Mouse (Mus musculus) limb, embryonic 14.5 days (tissue): ENCODE data around the gene Mon2. TPM values are rescaled to one million over a fixed set of nuclear protein-coding genes. Genes with fewer than 3 reads are reported as not detected.

Experiments
- ATAC-seq: fragments of 200-750 bp; cut with Nextera tagmentation; 2 replicates; pipeline ENCODE4 v1.8.0; 2017; ENCODE audit warnings: low read depth, moderate number of reproducible peaks, moderate TSS enrichment; ENCODE audit not compliant: low FRiP score
- DNase-seq: peaks from one replicate; pipeline ENCODE4 v3.0.0-alpha.2; 2015; ENCODE audit warnings: low spot score
- H3K27ac ChIP-seq: fragments of 300-500 bp; sonication (generic); replicated peaks from 2 replicates; pipeline ENCODE4 v1.5.1; 2014; ENCODE audit warnings: low read depth, mild to moderate bottlenecking, low read length, moderate library complexity, mixed read lengths
- H3K27me3 ChIP-seq: fragments of 300-500 bp; sonication (generic); 2 replicates; pipeline ENCODE4 v1.6.1; 2014; ENCODE audit warnings: low read length, mixed read lengths; ENCODE audit not compliant: control insufficient read depth, insufficient read depth
- H3K36me3 ChIP-seq: fragments of 300-500 bp; sonication (generic); 2 replicates; pipeline ENCODE4 v1.6.1; 2014; ENCODE audit warnings: mild to moderate bottlenecking, low read length, moderate library complexity, mixed read lengths; ENCODE audit not compliant: control insufficient read depth, insufficient read depth
- H3K4me1 ChIP-seq: fragments of 300-500 bp; sonication (generic); 2 replicates; pipeline ENCODE4 v1.6.1; 2014; ENCODE audit warnings: antibody characterized with exemption, low read length, mixed read lengths; ENCODE audit not compliant: control insufficient read depth, insufficient read depth
- H3K4me2 ChIP-seq: fragments of 300-500 bp; sonication (generic); replicated peaks from 2 replicates; pipeline ENCODE4 v1.6.1; 2014; ENCODE audit warnings: low read depth, mild to moderate bottlenecking, low read length, moderate library complexity; ENCODE audit not compliant: severe bottlenecking
- H3K4me3 ChIP-seq: fragments of 300-500 bp; sonication (generic); replicated peaks from 2 replicates; pipeline ENCODE4 v1.5.1; 2014; ENCODE audit warnings: low read length
- H3K9ac ChIP-seq: fragments of 300-500 bp; sonication (generic); 2 replicates; pipeline ENCODE4 v1.6.1; 2014; ENCODE audit warnings: mild to moderate bottlenecking, low read depth, low read length, moderate library complexity; ENCODE audit not compliant: severe bottlenecking
- H3K9me3 ChIP-seq: fragments of 300-500 bp; sonication (generic); 2 replicates; pipeline ENCODE4 v1.6.1; 2016; ENCODE audit warnings: low read length; ENCODE audit not compliant: control insufficient read depth
- POLR2A ChIP-seq: fragments of 200-500 bp; IDR thresholded peaks from 2 replicates; pipeline ENCODE4 v1.8.0; 2012; ENCODE audit warnings: inconsistent platforms, mild to moderate bottlenecking, moderate library complexity, borderline replicate concordance; ENCODE audit not compliant: insufficient read depth, insufficient read length; ENCODE audit errors: extremely low read depth
- WGBS: fragments of 180-500 bp; shearing (Covaris S2); extraction: QIAGEN DNeasy Blood & Tissue Kit; methylation state at CpG from one replicate; pipeline ENCODE4 v1.1.7; 2014; 5-methylcytosine and 5-hydroxymethylcytosine counted together
- polyA plus RNA-seq, 2 experiments: library from polyadenylated mRNA; depleted of rRNA in 1 of 2; stranded (reverse) in 1 of 2; unstranded in 1 of 2; fragments of >200 nt; fragmentation: Nextera tagmentation in 1 of 2; extraction: Ambion mirVana in 1 of 2; gene quantifications; 2 replicates each; pipeline versions ENCODE4 v1.2.1 to v1.2.3; 2012 to 2014

The Mon2 gene
- polyA plus RNA-seq (2012; rRNA removed) (83.3 and 105 TPM in 2 replicates), polyA plus RNA-seq (2014; fragmentation: Nextera tagmentation; extraction: Ambion mirVana) (44.3 and 46.3 TPM in 2 replicates)

DNA sequence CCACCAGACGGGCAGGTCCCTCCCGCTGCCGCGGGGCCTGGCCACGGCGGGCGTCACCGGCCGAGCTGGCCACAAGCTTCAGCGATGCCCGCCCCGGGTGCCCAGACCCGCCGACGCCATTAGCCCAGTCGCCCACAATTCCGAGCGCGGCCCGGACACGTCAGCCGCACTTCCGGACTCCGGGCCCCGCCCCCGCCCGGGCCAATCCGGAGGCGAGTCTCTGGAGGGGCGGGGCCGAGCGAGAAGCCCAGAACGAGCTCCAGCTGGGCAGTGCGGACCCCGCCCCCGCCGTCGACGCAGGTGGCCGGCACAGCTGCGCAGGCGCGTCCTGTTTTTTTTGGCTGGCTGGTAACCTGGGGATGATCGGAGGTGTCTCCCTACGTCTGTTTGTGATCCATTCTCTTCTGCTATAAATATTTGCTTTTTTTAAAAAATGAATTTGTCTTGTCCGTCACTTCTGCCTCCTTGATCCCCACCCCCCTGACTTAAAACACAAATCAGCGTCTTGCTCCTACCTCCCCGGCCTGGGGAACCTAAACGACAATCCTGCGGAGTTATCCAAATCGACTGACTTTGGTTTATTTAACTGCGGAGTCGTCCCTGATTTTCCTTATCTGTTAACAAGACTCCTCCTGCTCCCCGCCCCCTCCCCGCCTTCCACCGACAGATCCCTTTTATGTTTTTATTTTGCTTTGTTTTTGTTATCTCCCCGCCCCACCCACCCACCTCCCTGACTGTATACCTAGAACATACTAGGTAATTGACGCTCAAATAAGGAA is at the start of gene Mon2:
Gene Mon2, minus strand, starts transcription at position 261 of the 779 bp plus-strand sequence.
- Histone ChIP-seq H3K4me3 (peak within 1 kb of the TSS; percentile 94), H3K36me3 (peaks cover 16% of the 10 kb centered on the region), H3K4me2 (peak within 1 kb of the TSS; percentile 81), H3K27ac (peak within 1 kb of the TSS; percentile 68), H3K9me3 (no peaks in the 10 kb centered on the region), H3K9ac (peak within 1 kb of the TSS; percentile 88), H3K4me1 (peaks cover 8% of the 10 kb centered on the region), H3K27me3 (no peaks in the 10 kb centered on the region)
- ATAC-seq (peak; percentile 100), DNase-seq (peak; percentile 95)
- WGBS: under 1% methylated on average over 39 of the region's 58 CpGs
- 0 out of 2 replicates have a peak, but pooled peaks have one; percentile 21 for TF ChIP-seq POLR2A

DNA sequence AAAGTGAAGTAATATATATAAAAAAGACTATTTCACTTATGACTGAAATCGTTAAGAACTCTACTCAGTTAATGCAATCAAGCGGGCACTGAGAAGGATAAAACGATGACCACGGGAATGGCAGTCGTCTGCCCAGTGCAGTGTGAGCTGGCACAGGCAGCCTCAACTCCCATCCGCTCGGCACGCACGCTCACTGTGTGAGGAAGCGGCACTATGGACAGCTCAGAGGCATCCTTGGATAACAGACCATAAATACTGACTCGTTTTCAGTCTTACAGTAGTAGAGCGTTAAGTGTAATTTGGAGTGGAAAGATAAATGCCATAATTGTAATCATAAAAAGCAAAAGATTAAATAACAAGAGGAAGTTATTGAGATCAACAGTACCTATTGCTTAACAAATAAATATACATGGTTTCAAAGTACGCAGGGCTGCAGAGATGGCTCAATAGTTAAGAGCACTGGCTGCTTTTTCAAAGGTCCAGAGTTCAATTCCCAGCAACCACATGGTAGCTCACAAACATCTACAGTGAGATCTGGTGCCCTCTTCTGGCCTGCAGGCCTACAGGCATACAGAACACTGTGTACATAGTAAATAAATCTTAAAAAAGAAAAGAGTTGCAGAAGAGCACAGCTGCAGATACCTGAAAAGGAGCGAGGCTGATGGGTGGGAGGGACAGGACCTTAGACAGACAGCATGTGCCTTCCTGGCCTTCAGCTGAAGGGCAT is 44.5 kb upstream of the Mon2 start:
- DNase-seq (no peak), ATAC-seq (no peak)
- Histone ChIP-seq H3K36me3 (peaks cover 88% of the 10 kb centered on the region), H3K27ac (no peak overlapping the region), H3K9ac (no peak overlapping the region), H3K4me2 (no peak overlapping the region), H3K4me3 (no peak overlapping the region), H3K9me3 (no peaks in the 10 kb centered on the region), H3K4me1 (no peaks in the 10 kb centered on the region), H3K27me3 (no peaks in the 10 kb centered on the region)
- no peak for TF ChIP-seq POLR2A
- 91% methylated on average over 14 of the region's 14 CpGs for WGBS

DNA sequence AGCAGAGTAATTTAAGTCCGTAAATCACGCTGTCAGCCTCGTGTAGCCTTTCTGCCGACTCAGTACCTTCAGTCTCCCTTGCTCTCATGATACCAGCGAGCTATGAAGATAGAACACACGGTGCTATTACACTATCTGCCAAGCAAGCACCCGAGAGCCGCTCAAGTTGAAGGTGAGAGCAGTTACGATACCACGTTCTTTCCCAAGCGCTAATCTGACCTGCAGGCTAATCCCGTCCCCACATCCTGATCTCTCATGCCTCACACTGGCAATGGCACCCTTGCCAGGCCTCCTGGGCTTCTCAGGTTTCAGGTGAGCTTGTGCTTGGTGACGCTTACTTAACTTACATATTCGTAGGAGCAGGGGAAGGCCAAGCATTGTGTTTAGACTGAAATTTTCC is 40.6 kb upstream of the Mon2 start:
- 81% methylated on average over 14 of the region's 14 CpGs for WGBS
- Histone ChIP-seq H3K4me2 (no peak overlapping the region), H3K27ac (no peak overlapping the region), H3K36me3 (peaks cover 68% of the 10 kb centered on the region), H3K9me3 (no peaks in the 10 kb centered on the region), H3K4me1 (no peaks in the 10 kb centered on the region), H3K27me3 (no peaks in the 10 kb centered on the region), H3K4me3 (no peak overlapping the region), H3K9ac (no peak overlapping the region)
- TF ChIP-seq POLR2A: no peak
- DNase-seq: no peak
- no peak for ATAC-seq

DNA sequence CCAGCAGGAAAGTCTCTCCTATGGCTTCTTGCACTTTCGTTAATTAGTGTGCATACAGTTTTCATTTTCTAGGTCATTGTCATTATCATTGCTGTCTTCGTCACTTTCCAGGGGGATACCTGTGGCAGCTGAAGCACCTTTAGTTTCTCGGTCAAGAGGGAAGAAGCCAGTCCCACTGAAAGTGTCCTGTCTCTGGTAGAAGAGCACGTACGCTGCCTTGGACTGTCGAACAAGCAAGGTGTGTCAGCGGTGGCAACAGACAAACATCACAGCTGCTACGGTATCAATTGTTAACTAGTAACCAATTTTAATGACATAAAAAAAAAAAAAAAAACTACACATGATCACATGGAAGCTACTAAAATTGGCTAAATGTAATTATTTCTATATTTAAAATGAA is 37.2 kb upstream of the Mon2 start:
- DNase-seq: no peak
- ATAC-seq: no peak
- Histone ChIP-seq H3K4me2 (no peak overlapping the region), H3K4me3 (no peak overlapping the region), H3K4me1 (no peaks in the 10 kb centered on the region), H3K27me3 (no peaks in the 10 kb centered on the region), H3K27ac (no peak overlapping the region), H3K9me3 (no peaks in the 10 kb centered on the region), H3K9ac (no peak overlapping the region), H3K36me3 (peaks cover 46% of the 10 kb centered on the region)
- 93% methylated on average over 8 of the region's 8 CpGs for WGBS
- no peak for TF ChIP-seq POLR2A

DNA sequence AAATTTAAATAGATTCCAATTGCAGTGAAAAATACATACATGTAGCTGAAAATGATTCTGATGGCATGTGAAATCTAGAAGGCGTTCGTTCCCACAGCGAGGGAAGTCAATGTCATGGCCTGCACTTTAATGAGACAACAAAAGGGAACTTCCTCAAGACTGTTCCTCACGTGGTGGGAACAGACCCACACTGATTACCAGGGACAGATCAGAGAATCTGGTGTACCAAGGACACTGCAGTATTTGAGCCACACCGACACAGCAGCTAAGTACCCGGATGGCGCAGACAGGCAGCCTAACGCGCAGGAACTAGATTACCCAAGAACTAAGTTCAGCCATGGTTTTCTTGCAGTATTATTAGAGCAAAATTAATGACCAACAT is 36.5 kb upstream of the Mon2 start:
- no peak overlapping the region for H3K27ac ChIP-seq
- TF ChIP-seq POLR2A: no peak
- H3K9ac ChIP-seq: no peak overlapping the region
- no peaks in the 10 kb centered on the region for H3K9me3 ChIP-seq
- no peaks in the 10 kb centered on the region for H3K4me1 ChIP-seq
- ATAC-seq: no peak
- no peak for DNase-seq
- no peak overlapping the region for H3K4me2 ChIP-seq
- no peaks in the 10 kb centered on the region for H3K27me3 ChIP-seq
- peaks cover 40% of the 10 kb centered on the region for H3K36me3 ChIP-seq
- WGBS: 94% methylated on average over 9 of the region's 9 CpGs
- no peak overlapping the region for H3K4me3 ChIP-seq
